Mouse (Mus musculus): ENCODE data around the gene Rab5a.
"Not testable (repeated sequence)": the region's sequence is repeated elsewhere in the genome, so short reads cannot be mapped to it uniquely, and the experiment has no call there.

Gene Rab5a

DNA sequence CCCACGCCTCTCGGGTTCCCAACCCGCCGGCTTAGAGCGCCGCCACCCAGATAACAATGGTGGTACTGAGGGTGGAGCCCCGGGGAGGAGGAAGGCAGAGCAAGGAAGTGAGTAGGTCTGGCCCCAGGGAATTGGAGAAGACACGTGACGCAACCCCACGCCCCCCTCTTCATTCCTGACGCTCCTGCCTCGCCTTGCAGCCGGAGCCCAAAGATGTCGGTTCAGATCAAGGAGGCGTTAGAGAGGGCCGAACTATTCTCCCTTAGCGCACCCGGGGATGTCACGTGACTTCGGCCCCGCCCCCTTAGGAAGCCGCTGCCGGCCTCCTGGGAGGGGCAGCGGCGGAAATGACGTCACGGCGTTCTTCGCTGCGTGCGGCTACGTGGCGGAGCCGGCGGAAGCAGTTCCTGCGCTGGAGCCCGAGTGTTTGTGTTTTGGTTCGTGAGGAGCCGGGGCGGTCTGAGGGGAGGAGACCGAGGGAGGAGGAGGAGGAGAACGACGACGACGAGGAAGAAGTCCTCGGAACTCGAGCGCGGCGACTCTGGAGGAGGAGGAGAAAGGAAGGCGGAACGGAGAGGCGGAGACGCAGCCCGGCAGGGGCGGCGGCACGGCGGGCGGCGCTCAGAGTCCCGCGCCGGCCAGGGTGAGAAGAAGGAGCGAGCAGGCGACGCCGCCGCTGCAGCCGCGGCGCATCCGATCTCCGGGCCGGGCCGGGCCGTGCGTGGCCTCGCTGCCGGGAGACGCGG is at the start of gene Rab5a:
Rab5a (plus strand) TSS at position 377 of the 746 bp plus-strand sequence.
- DNase-seq (ENCODE audit: low spot score): peak; percentile 99

DNA sequence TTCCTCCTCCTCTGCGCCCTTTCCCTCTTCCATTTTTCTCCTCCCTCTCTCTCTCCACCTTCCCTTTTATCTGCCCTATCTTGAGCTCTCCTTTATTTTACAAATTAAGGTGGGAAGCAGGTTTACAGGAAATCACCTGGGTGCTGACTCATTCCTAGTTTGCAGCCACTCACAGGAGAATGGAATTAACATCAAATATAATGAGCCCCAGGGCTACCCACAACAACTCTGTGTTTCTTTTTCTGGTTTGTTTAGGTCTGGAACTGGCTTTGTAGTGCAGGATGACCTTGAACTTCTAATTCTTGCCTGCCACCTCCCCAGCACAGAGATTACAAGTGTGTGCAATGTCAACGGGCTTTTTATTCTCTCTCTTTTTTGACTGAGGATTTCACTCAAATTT is 22.9 kb upstream of the Rab5a start:
- no peak for DNase-seq (ENCODE audit: low spot score)

DNA sequence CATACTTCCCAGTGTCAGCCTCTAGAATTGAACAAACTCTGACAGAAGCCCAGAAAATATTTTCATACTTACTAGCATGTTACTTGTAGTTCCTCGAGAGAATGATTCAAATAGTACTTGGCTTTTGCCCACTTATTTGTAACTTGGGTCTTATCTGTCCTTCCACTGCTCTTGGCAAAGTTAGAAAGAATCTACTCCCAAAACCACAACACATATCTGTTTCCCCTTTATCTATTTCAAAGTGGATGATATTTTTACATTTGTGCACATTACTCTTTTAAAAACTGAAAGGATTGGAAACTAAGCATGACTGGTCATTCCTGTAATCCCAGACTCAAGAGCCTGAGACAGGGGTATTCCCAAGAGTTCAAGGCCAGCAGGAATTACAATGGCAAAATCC is 22.3 kb upstream of the Rab5a start:
- DNase-seq (ENCODE audit: low spot score): no peak

DNA sequence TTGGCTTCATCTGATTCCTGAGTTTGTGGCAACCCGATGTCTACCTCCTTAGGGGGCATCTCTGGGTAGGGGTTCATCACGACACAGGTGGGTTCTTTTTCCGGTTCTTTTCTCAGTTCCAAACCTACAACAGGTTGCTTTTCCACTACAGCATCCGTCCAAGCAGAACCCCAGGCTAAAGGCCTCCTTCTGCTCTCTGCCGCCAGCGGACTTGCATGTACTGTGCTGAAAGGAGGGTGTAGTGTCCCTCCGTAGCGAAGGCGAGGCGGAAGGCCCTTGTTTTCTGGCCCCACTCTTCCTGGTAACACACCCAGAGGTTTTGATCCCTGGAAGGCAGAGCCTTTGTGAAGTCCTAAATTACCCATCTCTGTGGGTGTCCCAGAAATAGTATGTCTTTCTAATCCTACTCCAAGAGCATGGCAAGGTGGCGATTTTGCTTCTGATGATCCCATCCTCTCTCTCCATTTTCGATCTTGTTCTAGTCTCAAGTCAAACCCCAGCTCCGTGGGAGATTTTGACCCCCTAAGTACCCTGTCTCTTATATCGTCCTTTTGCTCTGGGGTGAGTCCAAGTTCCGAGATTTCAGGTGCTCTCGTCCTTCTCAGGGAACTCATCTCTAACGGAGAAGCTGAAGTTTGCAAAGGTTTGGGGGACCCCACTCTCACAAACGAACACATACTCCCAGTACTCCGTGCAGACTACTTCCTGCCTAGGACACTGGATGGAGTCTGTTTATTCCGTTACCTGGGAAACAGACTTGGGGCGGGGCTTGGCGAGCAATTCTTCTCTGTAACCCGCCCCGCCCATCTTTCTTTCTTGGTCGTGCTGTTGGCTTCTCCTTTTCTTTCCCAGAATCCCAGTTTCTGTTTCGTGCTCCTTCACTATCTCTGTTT is 16.2 kb upstream of the Rab5a start, which contains the start of gene Efhb:
Efhb (minus strand) TSS at position 719 of the 893 bp plus-strand sequence.
- DNase-seq (ENCODE audit: low spot score): peak; percentile 52

DNA sequence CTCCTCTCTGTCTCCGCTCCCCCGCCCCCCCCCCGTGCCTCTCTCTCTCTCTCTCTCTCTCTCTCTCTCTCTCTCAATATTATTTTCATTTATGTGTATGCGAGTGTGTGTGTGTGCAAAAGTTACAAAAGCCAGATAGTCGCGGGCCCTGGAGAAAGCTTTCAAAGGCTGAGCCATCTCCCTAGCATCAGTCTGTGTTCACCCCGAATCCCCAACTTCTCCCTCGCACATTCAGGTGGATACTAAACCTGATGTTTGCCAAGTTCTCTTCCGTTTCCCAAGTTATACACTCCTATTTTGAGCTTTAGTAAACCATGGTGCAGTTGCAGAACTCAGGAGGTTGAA is 15.6 kb upstream of the Rab5a start:
- DNase-seq (ENCODE audit: low spot score): no peak

DNA sequence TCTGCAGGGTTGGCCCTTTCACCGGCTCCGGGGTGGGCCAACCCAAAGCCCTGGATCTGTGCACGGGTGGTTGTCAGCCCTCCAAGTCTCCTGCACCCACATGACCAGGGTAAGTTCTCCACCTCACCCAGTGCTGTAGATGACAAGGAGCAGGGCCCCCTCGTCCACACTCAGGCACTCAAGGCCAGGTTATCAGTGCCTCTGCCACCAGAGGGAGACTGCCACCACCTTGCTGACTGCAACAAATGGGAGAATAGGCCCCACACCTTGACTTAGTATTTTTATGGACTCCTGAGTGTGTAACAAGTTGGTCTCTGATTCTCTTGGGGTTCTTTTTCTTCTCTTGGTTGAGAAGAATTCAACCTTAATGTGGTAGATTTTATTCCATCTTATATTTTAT is 13.5 kb upstream of the Rab5a start:
- DNase-seq (ENCODE audit: low spot score): no peak

DNA sequence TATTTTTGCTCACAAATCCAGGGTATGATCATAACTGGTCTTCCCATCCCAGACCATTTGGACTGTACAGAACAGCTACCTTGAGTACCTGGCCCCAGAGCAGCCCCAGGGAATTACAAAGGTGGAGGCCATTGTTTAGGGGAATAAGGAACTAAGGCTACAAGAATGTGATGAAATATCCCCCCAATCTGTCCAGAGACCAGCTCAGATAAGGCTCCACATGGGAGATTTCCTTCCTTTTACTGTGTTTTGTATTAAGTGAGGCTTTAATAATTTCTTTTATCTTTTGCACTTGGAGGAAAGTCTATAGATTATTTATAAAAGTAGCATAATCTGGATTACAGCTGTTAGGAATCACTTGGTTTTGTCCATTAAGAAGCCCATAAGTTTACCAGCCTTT is 10.3 kb upstream of the Rab5a start:
- no peak for DNase-seq (ENCODE audit: low spot score)

DNA sequence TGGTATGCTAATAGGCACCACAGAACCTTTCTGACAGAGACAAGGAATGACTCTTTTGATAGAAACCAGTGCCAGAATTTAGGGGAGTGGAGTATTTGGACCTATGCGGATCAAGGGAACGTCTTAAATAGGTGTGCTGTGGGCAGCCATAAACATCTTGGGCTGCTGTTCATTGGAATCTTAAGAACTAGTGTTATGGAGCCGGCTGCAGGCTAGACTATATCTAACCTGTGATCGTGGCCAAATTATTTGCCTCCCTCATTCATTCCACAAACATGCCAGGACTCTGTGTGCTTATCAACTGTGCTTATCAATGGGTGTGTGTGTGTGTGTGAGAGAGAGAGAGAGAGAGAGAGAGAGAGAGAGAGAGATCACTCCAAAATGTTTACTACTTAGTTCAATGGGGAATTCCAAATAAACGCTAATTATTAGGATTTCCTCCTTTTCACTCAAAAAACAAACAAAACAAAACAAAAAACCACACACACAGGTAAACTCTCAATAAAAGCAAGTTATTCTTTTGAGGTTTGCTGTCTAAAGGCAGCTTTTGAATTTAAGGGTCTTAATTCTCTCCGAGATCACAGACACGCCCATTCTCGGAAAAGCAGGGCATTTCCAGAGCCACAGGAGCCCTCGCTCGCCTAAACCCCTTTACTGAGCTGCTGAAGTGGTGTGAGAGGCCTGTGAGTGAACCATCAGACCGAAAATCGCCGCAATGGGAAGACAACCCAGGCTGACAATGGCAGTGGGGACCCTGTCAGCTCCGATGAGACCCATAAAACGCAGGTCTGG is 772 bp upstream of the Rab5a start:
- no peak for DNase-seq (ENCODE audit: low spot score)

DNA sequence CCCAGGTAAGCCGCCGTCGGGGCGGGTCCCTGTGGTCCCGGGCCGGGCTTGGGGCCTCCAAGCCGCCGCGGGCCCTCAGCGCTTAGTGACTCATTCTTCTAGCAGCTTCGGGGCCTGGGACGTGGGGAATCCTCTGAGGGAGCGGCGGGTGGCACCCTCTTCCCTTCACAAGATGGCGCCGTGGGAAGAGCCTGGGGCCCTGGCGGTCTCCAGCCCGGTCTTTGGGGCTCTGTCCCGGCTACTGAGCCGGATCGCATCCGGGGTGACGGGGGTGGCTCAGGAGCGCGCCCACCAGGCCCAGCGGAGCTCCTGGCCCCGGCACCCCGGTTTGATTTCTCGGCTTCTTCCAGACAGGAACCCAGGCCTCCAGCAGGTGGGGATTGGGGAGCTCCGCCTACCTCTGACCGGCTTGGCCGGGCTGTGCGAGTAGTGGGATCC is 589 bp downstream of the Rab5a start:
- peak; percentile 20 for DNase-seq (ENCODE audit: low spot score)

DNA sequence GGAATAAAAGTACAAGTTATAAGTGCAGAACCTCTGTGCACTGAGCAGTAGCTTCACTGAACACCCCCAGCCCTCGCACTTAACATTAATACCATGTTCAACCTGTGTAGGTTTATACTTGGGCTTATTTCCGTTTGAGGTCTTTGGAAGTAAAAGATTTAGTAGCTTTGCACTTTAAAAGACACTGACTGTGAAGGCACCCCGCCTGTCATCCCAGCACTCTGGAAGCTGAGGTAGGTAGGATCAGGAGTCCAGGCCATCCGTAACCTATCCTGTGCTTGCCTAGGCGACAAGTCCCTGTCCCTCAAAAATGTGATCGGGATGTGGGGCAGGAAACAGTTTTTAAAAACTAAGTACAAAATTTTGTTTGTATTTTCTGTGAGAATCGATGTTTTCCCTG is 1.4 kb downstream of the Rab5a start:
- DNase-seq (ENCODE audit: low spot score): no peak

DNA sequence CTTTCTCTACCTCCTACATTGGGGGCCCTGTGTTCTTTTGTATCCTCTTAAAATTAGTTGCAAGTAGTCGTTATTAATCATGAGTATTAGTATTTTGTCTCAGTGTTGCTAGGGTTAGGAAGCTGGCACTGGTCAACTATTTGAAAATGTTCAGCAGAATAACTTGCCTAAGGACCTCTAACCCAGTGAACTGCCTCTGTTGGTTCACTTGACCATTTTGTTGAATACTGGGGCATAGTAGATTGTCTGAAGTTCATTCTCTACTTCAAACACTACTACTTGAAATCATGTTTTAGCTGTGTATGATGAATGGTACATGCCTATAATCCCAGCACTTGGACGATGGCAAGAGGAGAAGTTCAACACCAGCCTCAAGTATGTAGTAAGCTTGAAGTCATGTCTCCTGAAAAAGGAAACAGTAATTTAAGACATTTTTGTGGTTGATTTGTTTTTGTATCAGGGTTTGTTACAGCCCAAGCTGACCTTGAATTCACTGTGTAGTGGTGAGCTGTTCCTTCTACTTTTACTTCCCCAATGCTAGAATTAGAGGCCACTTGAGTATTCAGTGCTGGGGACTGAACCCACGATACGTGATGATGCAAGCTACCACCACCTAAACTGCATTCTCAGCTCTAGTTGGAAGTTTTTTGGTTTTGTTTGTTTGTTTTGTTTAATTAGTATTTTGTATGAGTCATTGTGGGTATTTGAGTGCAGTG is 9.4 kb downstream of the Rab5a start:
- DNase-seq (ENCODE audit: low spot score): no peak

DNA sequence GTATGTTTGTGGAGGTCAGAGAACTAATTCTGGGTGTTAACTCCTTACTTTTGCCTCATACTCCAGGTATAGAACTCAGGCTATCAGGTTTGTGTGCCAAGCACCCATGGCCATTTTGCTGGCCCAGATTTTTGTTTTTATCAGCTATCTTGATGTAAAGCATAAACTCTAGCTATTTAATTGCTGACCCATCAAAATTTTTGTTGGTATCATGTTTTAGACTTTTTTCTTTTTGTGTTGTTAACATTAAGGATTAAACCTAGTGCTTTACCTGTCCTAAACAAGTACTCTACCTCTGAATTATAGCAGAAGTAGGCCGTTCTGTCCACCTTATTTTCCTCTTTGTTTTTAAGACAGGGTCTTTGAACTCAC is 10.0 kb downstream of the Rab5a start:
- DNase-seq (ENCODE audit: low spot score): no peak

DNA sequence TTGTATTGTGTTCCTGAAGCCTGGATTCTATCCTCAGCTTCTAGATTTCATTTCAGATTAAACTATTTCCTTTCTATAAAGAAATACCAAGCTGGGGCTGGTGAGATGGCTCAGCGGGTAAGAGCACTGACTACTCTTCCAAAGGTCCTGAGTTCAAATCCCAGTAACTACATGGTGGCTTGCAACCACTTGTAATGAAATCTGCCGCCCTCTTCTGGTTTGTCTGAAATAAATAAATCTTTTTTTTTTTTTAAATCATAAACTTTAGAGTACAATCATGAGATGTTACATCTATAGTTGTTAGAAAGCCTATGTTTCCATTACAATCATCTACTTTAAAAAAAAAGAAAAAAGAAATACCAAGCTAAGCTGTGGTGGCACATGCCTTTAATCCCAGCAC is 23.9 kb downstream of the Rab5a start:
- no peak for DNase-seq (ENCODE audit: low spot score)

DNA sequence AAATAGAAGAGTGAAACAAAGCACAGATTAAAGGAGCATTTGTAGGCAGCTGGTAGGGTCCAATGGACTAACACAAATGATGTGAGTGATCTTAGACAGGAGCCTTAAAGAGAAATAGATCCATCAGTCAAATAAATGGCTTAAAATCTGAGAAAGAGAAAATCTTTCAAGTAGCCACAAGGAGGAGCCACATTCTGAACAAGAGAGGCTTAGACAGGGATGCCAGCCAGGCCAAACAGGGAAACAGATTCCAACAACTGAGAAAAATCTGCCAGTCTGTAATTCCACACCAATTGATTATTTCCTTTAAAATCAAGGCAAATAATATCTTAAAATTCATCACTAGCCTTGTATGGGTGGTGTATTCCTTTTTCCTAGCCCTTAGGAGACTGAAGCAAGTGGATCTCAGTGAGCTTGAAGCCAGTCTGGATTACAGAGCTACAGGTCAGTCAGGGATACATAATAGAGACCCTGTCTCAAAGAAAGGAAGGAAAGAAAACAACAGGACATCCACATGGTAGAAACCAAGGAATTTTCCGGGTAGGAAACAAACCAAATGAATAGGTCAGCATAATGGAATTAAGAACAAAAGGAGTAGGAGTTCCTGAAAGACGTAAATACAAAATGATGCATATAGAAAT is 33.4 kb downstream of the Rab5a start:
- DNase-seq (ENCODE audit: low spot score): no peak

DNA sequence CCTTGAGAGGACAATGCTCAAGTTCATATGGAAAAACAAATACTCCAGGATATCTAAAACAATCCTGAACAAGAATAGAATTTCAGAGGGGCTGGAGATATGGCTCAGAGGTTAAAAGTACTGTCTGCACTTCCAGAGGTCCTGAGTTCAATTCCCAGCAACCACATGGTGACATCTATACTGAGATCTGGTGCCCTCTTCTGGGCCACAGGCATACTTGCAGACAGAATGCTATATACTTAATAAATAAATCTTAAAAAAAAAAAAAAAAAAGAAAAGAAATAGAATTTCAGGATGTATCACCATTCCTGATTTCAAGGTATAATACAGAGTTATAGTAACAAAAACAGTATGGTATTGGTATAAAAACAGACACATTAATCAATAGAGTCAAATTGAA is 40.3 kb downstream of the Rab5a start:
- DNase-seq (ENCODE audit: low spot score): no peak

DNA sequence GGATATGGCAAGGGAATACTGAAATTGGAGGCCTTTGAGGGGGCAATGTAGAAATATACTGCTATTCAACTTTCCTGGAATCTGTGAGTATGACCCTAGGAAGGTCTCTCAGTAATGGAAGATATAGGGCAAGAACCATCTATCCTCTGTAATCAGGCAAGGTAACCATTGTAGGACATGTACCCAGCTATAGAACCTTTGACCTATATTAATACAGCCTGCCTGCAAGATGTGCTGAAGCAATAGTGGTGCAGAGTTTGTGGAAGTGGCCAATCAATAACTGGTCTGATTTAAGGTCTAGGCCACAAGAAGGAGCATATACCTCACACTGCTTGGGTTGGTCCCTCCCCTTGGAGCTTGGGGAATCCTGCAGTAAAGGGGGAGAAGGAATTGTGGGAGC is 41.5 kb downstream of the Rab5a start:
- DNase-seq (ENCODE audit: low spot score): no peak

DNA sequence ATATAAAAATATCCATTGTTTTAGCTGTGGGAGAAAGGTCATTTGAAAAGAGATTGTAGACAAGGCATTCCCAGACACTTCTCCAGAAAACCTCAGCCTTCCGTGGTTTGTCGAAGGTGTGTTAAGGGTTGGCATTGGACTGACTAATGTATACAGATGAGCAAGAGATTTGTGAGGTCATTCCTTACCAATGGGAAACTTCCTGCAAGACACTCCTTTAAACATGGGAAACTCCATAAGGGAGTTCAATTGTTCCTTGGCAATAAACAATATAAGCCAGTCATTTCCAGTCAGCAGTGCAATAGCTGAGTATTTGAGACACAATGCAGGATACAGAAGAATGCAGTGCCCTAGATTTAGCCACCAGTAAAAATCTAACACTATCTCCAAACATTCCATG is 49.0 kb downstream of the Rab5a start:
- no peak for DNase-seq (ENCODE audit: low spot score)

DNA sequence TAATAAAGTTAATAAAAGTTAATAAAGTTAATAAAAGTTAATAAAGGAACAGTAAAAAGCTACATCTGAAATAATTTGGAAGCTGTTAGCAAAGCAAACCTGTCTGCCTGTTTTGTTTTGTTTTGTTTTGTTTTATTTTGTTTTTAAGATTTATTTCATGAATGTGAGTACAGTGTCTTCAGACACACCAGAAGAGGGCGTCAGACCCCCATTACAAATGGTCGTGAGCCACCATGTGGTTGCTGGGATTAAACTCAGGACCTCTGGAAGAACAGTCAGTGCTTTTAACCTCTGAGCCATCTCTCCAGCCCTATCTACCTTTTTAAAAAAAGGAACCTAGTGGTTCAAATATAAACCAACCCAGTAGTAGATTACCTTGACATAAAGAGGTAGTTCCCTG is 52.1 kb downstream of the Rab5a start:
- DNase-seq (ENCODE audit: low spot score): no peak

DNA sequence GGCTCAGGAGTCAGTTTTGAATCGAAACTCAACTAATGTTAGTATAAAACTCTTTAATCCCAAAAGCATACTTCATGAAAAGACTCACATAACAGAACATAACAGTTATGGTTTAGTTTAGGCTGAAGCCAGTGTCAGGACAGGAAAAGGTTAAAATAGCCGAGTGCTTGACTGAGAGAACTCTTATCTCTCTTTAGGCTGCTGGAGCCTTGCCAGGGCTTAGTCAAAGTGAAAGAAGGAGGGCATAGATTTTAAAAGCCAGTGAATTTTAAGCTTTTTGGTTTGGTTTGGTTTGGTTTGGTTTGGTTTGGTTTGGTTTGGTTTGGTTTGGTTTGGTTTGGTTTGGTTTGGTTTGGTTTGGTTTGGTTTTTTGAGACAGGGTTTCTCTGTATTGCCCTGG is 53.4 kb downstream of the Rab5a start:
- no peak for DNase-seq (ENCODE audit: low spot score)

DNA sequence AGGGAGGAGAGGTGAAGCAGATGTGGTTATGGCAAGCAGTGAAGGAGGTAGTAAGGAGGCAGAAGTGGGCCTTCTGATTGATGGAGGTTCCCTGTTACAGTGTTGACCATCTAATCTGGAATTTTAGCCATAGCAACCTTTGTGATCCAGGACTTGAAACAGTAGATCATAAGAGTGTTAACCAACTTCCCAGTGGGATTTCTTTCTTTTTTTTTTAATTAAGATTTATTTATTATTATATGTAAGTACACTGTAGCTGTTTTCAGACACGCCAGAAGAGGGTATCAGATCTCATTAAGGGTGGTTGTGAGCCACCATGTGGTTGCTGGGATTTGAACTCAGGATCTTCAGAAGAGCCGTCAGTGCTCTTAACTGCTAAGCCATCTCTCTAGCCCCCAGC is 60.3 kb downstream of the Rab5a start, which contains the start of gene Pp2d1:
Pp2d1 (minus strand) TSS at position 101 of the 400 bp plus-strand sequence.
- DNase-seq (ENCODE audit: low spot score): not testable (repeated sequence)

DNA sequence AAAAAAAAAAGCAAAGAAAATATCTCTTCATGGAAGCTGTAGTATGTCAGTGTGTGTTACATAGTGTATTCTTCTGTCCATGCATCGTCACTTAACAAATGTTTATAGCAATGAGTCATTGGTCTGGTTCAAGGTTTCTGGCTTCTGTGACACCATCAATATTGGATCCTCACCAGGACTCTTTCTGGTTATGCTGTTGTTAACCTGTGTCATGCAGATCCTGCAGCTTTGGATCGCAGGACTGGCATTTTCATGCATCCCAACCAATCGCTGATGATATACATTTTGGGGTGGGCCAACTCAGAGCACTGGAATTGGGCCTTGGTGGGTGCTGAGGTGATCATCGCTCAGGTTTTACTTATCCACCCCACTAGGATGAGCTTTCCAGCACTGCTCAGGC is 63.5 kb downstream of the Rab5a start:
- DNase-seq (ENCODE audit: low spot score): no peak

Data from urinary bladder, postnatal 10 days (tissue).